Mouse (Mus musculus): ENCODE measurements around the gene Leng9. TPM values are rescaled to one million over a fixed set of nuclear protein-coding genes. Genes with fewer than 3 reads are reported as not detected.

Leng9 gene
- total RNA-seq, 1 experiment from 2014 or later: 3.7 TPM

DNA sequence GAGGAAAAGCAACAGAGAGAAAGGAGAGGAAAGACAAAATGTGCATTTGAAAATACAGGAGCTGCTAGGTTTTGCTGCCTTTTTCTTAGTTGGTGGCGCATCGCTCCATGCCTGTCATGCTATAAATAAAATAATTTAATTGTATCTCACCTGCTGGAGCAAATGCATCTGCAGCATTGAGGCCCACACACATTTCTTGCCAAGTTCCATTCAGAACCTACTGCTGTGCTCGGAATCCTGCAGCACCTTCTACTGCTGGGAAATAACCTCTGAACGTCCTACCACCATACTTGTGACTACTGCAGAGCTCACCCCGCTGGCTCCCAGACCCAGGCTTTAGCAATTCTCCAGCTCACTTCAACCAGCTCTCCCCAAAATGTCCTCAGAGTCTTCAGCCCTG, 49.0 kb downstream of the Leng9 start:
- no peak for ATAC-seq (replicated peaks in 1 of 2; ENCODE audit: insufficient read depth in 1 of 2, low FRiP score in 2 of 2, low TSS enrichment in 1 of 2, low read depth in 1 of 2, poor library complexity in 2 of 2, severe bottlenecking in 2 of 2)

GRCm38 (mm10) chr7:4098832-4099231, 51.3 kb downstream of the Leng9 start:
- ATAC-seq (replicated peaks in 1 of 2; ENCODE audit: insufficient read depth in 1 of 2, low FRiP score in 2 of 2, low TSS enrichment in 1 of 2, low read depth in 1 of 2, poor library complexity in 2 of 2, severe bottlenecking in 2 of 2): no peak

- no peak for ATAC-seq (replicated peaks in 1 of 2; ENCODE audit: insufficient read depth in 1 of 2, low FRiP score in 2 of 2, low TSS enrichment in 1 of 2, low read depth in 1 of 2, poor library complexity in 2 of 2, severe bottlenecking in 2 of 2)
Measured at GRCm38 (mm10) chr7:4098301-4098700, 51.9 kb downstream of the Leng9 start.

Other genes with a start within 250 kb of the Leng9 start
- gene Lilra6, start 234.9 kb downstream of the Leng9 start, total RNA-seq (2017): 0.94 and 3.1 TPM in 2 replicates
- 58.2 and 81.5 TPM in 2 replicates for gene Lair1, start 87.2 kb downstream of the Leng9 start, total RNA-seq (2017)
- 3.6 TPM in 1 of 2 replicates, not detected in the other for gene Ttyh1, start 31.0 kb downstream of the Leng9 start, total RNA-seq (2017)
- 33.4 and 52.8 TPM in 2 replicates for gene Leng8, start 13.3 kb downstream of the Leng9 start, total RNA-seq (2017)
- gene Cdc42ep5, start 14.5 kb upstream of the Leng9 start, total RNA-seq (2017): not detected in 2 replicates
- not detected in 2 replicates for gene Lilra5, start 87.4 kb upstream of the Leng9 start, total RNA-seq (2017)
- 3.5 and 4.5 TPM in 2 replicates for gene Ncr1, start 187.3 kb upstream of the Leng9 start, total RNA-seq (2017)
- not detected in 2 replicates for gene Gp6, start 247.4 kb upstream of the Leng9 start, total RNA-seq (2017)